Mouse (Mus musculus): ENCODE measurements around the gene Gng7. TPM values are rescaled to one million over a fixed set of nuclear protein-coding genes. Genes with fewer than 3 reads are reported as not detected.

The Gng7 gene
- polyA plus RNA-seq, 1 experiment: 0.43 TPM

- no peak for TF ChIP-seq GATA1 (IDR thresholded peaks at IDR 0.05; ENCODE audit: low read length)
Measured at GRCm38 (mm10) chr10:81028219-81028618, 13.5 kb upstream of the Gng7 start.

GRCm38 (mm10) chr10:81027331-81027730 lies 12.6 kb upstream of the Gng7 start:
- no peak for TF ChIP-seq GATA1 (IDR thresholded peaks at IDR 0.05; ENCODE audit: low read length)

- no peak for TF ChIP-seq GATA1 (IDR thresholded peaks at IDR 0.05; ENCODE audit: low read length)
Measured at GRCm38 (mm10) chr10:81026857-81027256, 12.1 kb upstream of the Gng7 start.

- no peak for TF ChIP-seq GATA1 (IDR thresholded peaks at IDR 0.05; ENCODE audit: low read length)
Measured at GRCm38 (mm10) chr10:81025639-81026275, 11.0 kb upstream of the Gng7 start, which contains the start of gene Diras1. Gene Diras1, minus strand, starts transcription at chr10:81025662.

- TF ChIP-seq GATA1 (IDR thresholded peaks at IDR 0.05; ENCODE audit: low read length): no peak
Measured at GRCm38 (mm10) chr10:81025047-81025621, 10.4 kb upstream of the Gng7 start.

GRCm38 (mm10) chr10:81024346-81024937 lies 9.7 kb upstream of the Gng7 start:
- TF ChIP-seq GATA1 (IDR thresholded peaks at IDR 0.05; ENCODE audit: low read length): no peak

GRCm38 (mm10) chr10:81022744-81023143 lies 8.0 kb upstream of the Gng7 start:
- TF ChIP-seq GATA1 (IDR thresholded peaks at IDR 0.05; ENCODE audit: low read length): no peak

GRCm38 (mm10) chr10:81021547-81022110 lies 6.9 kb upstream of the Gng7 start:
- no peak for TF ChIP-seq GATA1 (IDR thresholded peaks at IDR 0.05; ENCODE audit: low read length)

- TF ChIP-seq GATA1 (IDR thresholded peaks at IDR 0.05; ENCODE audit: low read length): no peak
Measured at GRCm38 (mm10) chr10:81020207-81020606, 5.5 kb upstream of the Gng7 start.

GRCm38 (mm10) chr10:81019687-81020086 lies 4.9 kb upstream of the Gng7 start:
- no peak for TF ChIP-seq GATA1 (IDR thresholded peaks at IDR 0.05; ENCODE audit: low read length)

- TF ChIP-seq GATA1 (IDR thresholded peaks at IDR 0.05; ENCODE audit: low read length): no peak
Measured at GRCm38 (mm10) chr10:81018326-81018725, 3.6 kb upstream of the Gng7 start.

- TF ChIP-seq GATA1 (IDR thresholded peaks at IDR 0.05; ENCODE audit: low read length): no peak
Measured at GRCm38 (mm10) chr10:81016645-81017044, 1.9 kb upstream of the Gng7 start.

- TF ChIP-seq GATA1 (IDR thresholded peaks at IDR 0.05; ENCODE audit: low read length): no peak
Measured at GRCm38 (mm10) chr10:81015666-81016065, 921 bp upstream of the Gng7 start.

GRCm38 (mm10) chr10:81010851-81011250 lies 3.9 kb downstream of the Gng7 start:
- TF ChIP-seq GATA1 (IDR thresholded peaks at IDR 0.05; ENCODE audit: low read length): no peak

GRCm38 (mm10) chr10:81007240-81007639 lies 7.5 kb downstream of the Gng7 start:
- no peak for TF ChIP-seq GATA1 (IDR thresholded peaks at IDR 0.05; ENCODE audit: low read length)

- no peak for TF ChIP-seq GATA1 (IDR thresholded peaks at IDR 0.05; ENCODE audit: low read length)
Measured at GRCm38 (mm10) chr10:81006005-81006677, 8.6 kb downstream of the Gng7 start.

Measured in G1E-ER4 (cell line).